Mouse (Mus musculus) stomach, postnatal 0 days (tissue): ENCODE data around the gene Ildr1.

ENCODE experiments used
- CTCF ChIP-seq: IDR thresholded peaks from 2 replicates; pipeline ENCODE4 v1.5.1; 2016; ENCODE audit warnings: antibody characterized with exemption, low read depth, mild to moderate bottlenecking, moderate library complexity
- EP300 ChIP-seq: optimal IDR thresholded peaks from 2 replicates; pipeline ENCODE3; 2016; ENCODE audit warnings: antibody characterized with exemption

- TF ChIP-seq EP300 (no peak), CTCF (no peak)
Measured at GRCm38 (mm10) chr16:36666448-36667017, 27.2 kb upstream of the Ildr1 start.
